Mouse (Mus musculus) kidney, adult 11 months (tissue): Measurements from ENCODE around the gene Gm14851.
"Not testable (repeated sequence)": the region's sequence is repeated elsewhere in the genome, so short reads cannot be mapped to it uniquely, and the experiment has no call there.

Source experiments
- DNase-seq: peaks from one replicate; pipeline ENCODE4 v3.0.0; 2022

Gm14851 gene

DNA sequence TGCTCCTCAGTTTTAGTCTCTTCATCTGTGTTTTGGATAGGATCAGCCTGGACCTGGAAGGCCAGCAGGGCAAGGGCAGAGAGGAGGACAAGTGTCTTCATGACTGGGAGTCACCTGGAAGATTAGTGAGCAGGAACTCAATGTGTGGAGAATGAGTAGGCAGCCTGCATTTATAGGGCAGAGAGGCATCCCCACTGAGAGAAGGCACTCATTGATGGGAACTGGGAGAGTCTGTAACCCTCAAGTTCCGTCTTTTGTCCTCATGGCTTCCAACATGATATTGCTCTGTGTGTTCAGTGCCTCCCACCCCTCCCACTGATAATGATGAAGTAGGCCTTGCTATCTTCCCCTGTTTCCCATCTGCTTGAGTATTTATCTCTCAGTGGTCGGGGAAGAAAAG is at the start of gene Gm14851:
Gene Gm14851, minus strand, starts transcription at position 101 of the 400 bp plus-strand sequence.
- DNase-seq, result not testable (repeated sequence)

DNA sequence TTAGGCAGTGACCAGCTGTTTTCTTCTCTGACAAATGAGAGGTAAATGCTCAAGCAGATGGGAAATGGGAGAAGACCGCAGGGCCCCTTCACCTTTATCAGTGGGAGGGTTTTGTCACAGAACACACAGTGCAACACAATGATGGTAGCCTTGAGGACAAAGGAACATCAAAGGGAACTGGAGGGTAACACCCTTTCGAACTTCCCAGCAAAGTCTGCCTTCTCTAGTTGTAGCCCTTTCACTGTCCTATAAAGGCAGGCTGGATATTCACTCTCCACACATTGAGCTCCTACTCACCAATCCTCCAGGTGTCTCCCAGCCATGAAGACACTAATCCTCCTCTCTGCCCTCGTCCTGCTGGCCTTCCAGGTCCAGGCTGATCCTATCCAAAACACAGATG is 38.5 kb upstream of the Gm14851 start, which contains the start of gene Defa30:
Gene Defa30, plus strand, starts transcription at position 301 of the 400 bp plus-strand sequence.
- not testable (repeated sequence) for DNase-seq

DNA sequence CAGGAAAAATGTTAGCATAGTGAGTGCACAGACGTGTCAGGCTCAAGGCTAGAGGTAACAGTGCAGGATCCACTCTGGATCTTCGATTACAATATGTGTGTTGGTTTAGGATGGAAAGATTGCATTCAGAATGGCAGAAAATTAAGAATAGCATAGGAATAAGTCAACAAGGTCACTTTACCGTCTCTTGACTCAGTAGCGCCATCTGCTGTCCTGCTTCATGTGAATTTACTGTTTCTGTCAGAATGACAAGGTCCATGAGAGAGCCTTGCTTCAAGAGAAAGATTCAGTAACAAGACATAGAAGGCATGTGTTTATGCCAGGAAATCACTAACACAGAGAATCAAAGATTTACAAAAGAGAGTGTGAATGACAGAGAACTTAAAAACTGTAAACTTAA is 2.7 kb downstream of the Gm14851 start:
- no peak for DNase-seq

DNA sequence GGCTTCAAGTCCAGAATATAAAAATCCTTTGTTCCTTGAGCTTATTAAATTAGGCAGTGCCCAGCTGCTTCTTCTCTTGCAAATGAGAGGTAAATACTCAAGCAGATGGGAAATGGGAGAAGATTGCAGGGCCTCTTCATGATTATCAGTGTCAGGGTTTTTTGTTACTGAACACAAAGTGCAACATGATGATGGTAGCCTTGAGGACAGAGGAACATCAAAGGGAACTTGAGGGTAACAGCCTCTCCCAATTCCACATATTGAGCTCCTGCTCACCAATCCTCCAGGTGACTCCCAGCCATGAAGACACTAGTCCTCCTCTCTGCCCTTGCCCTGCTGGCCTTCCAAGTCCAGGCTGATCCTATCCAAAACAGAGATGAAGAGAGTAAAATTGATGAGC is 11.7 kb downstream of the Gm14851 start, which contains the start of gene Defa25:
Gene Defa25, plus strand, starts transcription at position 301 of the 400 bp plus-strand sequence.
- not testable (repeated sequence) for DNase-seq

DNA sequence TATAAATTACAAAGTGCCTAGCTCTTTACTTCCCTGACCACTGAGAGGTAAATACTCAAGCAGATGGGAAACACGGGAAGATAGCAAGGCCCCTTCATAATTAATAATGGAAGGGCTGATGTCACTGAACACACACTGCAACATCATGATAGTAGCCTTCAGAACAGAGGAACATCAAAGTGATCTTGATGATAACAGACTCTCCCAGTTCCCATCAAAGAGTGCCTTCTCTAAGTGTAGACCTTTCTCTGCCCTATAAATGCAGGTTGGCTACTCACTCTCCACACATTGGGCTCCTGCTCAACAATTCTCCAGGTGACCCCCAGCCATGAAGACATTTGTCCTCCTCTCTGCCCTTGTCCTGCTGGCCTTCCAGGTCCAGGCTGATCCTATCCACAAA is 31.1 kb downstream of the Gm14851 start, which contains the start of gene Defa35:
Gene Defa35, plus strand, starts transcription at position 301 of the 400 bp plus-strand sequence.
- not testable (repeated sequence) for DNase-seq

DNA sequence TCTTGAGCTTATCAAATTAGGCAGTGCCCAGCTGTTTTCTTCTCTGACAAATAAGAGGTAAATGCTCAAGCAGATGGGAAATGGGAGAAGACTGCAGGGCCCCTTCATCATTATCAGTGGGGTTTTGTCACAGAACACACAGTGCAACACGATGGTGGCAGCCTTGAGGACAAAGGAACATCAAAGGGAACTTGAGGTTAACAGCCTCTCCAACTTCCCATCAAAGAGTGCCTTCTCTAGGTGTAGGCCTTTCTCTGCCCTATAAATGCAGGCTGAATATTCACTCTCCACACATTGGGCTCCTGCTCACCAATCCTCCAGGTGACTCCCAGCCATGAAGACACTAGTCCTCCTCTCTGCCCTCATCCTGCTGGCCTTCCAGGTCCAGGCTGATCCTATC is 41.1 kb downstream of the Gm14851 start, which contains the start of gene Defa23:
Gene Defa23, plus strand, starts transcription at position 301 of the 400 bp plus-strand sequence.
- DNase-seq, result not testable (repeated sequence)
